ENCODE assay signal across 17 mouse cellular contexts in genomic region chr10:54054188-54054587, GRCm38 (mm10).
"Had no signal": no experiment of that assay in that cellular context is flagged by ENCODE, and none has a peak within 500 bp of the region (broad histone marks: within the 10 kb centered on the region; RNA-seq: fewer than 3 reads in every experiment).

No protein-coding gene starts in this region.

- H3K36me3 ChIP-seq: midbrain, embryonic 10.5 days; midbrain, embryonic 12.5 days; midbrain, embryonic 15.5 days; neural tube, embryonic 12.5 days; stomach, embryonic 15.5 days had no signal

- H3K9me3 ChIP-seq: liver, embryonic 12.5 days; midbrain, embryonic 10.5 days; midbrain, embryonic 12.5 days; midbrain, embryonic 15.5 days; neural tube, embryonic 12.5 days; stomach, embryonic 15.5 days had no signal

- ATAC-seq: liver, embryonic 12.5 days; midbrain, embryonic 15.5 days had no signal

- H3K4me1 ChIP-seq: midbrain, embryonic 12.5 days; midbrain, embryonic 15.5 days; neural tube, embryonic 12.5 days had no signal

- H3K4me3 ChIP-seq: liver, embryonic 12.5 days; midbrain, embryonic 10.5 days; midbrain, embryonic 12.5 days; midbrain, embryonic 15.5 days; myocyte; neural tube, embryonic 12.5 days; stomach, embryonic 15.5 days had no signal

- H3K27ac ChIP-seq: liver, embryonic 12.5 days; liver, embryonic 14.5 days; midbrain, embryonic 10.5 days; midbrain, embryonic 12.5 days; midbrain, embryonic 15.5 days; neural tube, embryonic 12.5 days; stomach, embryonic 15.5 days; stomach, postnatal 0 days had no signal

- H3K9ac ChIP-seq: liver, embryonic 12.5 days; liver, embryonic 14.5 days; lung, embryonic 14.5 days; midbrain, embryonic 12.5 days; midbrain, embryonic 15.5 days; neural tube, embryonic 12.5 days; stomach, embryonic 15.5 days had no signal

- DNase-seq: lung, adult 18-20 months; lung, embryonic 14.5 days; lung, postnatal 10 days; lung, postnatal 4 days; right cerebral cortex, postnatal 14 days; thymus, adult 2 months; thymus, postnatal 14 days; thymus, postnatal 36 days had no signal

- H3K27me3 ChIP-seq: liver, embryonic 12.5 days; midbrain, embryonic 12.5 days; midbrain, embryonic 15.5 days; neural tube, embryonic 12.5 days; stomach, embryonic 15.5 days had no signal

- H3K4me2 ChIP-seq: liver, embryonic 12.5 days; lung, embryonic 14.5 days; midbrain, embryonic 12.5 days; midbrain, embryonic 15.5 days; neural tube, embryonic 12.5 days; stomach, embryonic 15.5 days had no signal
